Mouse (Mus musculus): Measurements from ENCODE around the gene Hoxd8. TPM values are rescaled to one million over a fixed set of nuclear protein-coding genes. Genes with fewer than 3 reads are reported as not detected.
A peak's percentile ranks its signal among the peaks of the same experiment; 100 is the strongest.

The Hoxd8 gene
- polyA plus RNA-seq (2015; fragmentation: Nextera tagmentation; extraction: Ambion mirVana): 2.5 and 3.7 TPM in 2 replicates

DNA sequence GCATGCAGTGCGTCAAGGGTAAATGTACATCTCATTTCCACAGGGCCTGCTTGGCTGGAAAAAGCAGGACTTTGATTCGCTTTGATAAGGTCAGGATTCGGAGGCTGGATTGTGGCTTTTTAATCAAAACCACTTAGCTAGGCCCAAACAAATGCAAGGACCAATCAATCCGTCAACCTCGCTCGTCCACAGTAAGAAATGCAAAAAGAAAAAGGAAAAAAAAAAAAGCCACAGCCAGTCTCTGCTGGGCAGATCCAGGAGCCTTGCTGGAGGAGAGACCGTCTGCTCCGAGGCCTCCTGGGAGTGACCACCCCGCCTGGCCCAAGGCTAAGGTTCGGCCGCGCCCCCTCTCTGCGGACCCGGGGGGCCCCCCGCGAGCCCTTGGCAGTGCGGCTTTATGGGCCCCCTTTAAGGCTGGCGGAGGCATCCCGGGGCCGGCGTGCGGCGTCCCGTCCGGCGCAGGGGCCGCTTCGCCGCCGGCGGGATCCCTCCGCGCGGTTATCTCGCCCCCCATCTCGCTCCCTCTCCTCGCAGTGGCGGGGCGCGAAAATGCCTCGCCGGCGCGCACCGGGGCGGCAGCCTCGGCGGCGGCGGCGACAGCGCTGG lies at the start of gene Hoxd8:
Hoxd8 (plus strand) TSS at position 223 of the 606 bp plus-strand sequence.
- Histone ChIP-seq H3K9ac (peak within 1 kb of the TSS; percentile 60), H3K4me2 (peak within 1 kb of the TSS; percentile 75), H3K9me3 (no peaks in the 10 kb centered on the region), H3K36me3 (no peaks in the 10 kb centered on the region), H3K27me3 (peaks cover 99% of the 10 kb centered on the region), H3K4me1 (peaks cover 10% of the 10 kb centered on the region), H3K27ac (no peak within 1 kb of the TSS; the same call in 1 of the 2 replicates), H3K4me3 (peak within 1 kb of the TSS; percentile 48)
- ATAC-seq (ENCODE audit: insufficient number of reproducible peaks, insufficient read depth, low FRiP score, low TSS enrichment, low read depth): no peak
- WGBS: under 1% methylated on average over 40 of the region's 52 CpGs

DNA sequence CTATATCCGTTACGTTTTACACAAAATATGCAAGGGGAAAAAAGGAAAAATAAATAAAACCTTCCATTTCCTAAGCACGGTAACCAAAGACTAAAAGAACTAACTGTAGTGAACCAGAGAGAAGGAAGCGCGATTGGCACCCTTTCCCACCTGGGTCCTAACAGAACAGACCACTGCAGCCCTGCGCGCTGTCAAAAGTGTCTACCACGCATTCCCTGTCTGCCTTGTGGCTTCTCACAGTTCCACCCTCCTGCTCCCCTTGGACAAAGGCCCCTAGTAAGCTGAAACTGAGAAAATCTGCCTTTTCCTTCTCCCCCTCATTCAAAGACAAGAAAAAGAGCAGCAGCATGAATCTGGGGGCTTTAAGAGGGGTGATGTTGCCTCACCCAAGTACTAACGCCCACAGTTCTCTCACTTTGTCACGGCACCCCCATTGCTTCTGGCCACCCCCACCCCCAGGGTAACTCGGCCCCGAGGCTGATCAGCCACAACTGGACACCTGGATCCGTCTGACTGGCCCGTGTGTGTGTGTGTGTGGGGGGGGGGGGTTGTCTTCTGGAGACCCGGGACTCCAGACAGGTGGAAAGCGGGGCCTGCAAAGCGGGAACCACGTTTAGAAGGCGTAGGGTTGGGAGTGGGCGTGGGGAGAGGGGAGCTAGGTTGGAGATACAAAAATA lies 49.5 kb upstream of the Hoxd8 start:
- H3K36me3 ChIP-seq: no peaks in the 10 kb centered on the region
- no peak; the same call in 1 of the 2 replicates for ATAC-seq (ENCODE audit: insufficient number of reproducible peaks, insufficient read depth, low FRiP score, low TSS enrichment, low read depth)
- 5% methylated on average over 20 of the region's 20 CpGs for WGBS
- peaks cover 90% of the 10 kb centered on the region for H3K27me3 ChIP-seq
- H3K4me1 ChIP-seq: peaks cover 25% of the 10 kb centered on the region
- H3K9me3 ChIP-seq: no peaks in the 10 kb centered on the region
- H3K4me2 ChIP-seq: peak overlapping the region; percentile 62; the same call in 1 of the 2 replicates
- H3K9ac ChIP-seq: no peak overlapping the region
- peak overlapping the region; percentile 42; the same call in 1 of the 2 replicates for H3K4me3 ChIP-seq
- H3K27ac ChIP-seq: no peak overlapping the region

- H3K27ac ChIP-seq: no peak overlapping the region
- H3K4me2 ChIP-seq: peak overlapping the region; percentile 62
- no peaks in the 10 kb centered on the region for H3K9me3 ChIP-seq
- peak overlapping the region; percentile 36; the same call in 1 of the 2 replicates for H3K9ac ChIP-seq
- H3K4me1 ChIP-seq: peaks cover 25% of the 10 kb centered on the region
- no peaks in the 10 kb centered on the region for H3K36me3 ChIP-seq
- under 1% methylated on average over 29 of the region's 47 CpGs for WGBS
- H3K4me3 ChIP-seq: peak overlapping the region; percentile 42
- H3K27me3 ChIP-seq: peaks cover 90% of the 10 kb centered on the region
- ATAC-seq (ENCODE audit: insufficient number of reproducible peaks, insufficient read depth, low FRiP score, low TSS enrichment, low read depth): no peak
Measured at GRCm38 (mm10) chr2:74655420-74655781, 49.0 kb upstream of the Hoxd8 start.

DNA sequence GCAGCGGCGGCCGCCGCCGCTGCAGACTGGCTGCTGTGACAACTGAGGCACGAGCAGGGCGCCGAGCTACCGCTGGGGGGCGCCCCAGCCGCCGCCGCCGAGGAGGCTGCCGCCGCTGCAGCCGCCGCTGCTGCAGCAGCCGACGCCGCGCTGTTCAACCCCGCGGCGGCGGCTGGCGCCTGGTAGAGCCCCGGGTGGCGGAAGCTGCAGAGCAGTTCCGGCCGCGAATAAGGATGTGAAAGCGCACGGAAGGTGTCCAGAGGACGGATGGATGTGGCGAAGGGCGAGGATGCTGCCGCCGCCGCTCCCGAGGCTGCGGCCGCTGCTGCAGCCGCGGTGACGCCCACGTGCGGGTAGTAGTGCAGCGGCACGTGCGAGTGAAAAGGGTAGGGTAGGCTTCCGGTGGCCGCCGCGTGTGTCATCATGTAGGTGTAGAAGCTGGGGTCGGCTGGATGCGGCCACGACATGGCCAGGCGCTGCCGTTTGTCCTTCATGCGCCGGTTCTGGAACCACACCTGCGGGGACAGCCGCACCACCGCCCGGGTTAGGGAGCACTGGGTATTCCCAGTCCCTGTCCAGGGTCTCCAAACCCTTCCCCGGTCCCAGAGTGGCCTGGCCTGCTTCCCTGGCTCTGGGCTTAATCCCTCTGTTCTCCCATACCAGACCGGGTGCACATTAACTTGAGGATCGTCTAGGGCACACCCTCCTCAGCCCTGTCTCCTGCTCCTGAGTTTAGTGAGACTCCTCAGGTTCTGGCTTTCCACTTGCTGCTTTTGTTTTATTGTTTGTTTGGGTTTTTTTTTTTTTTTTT lies 48.4 kb upstream of the Hoxd8 start:
- H3K27ac ChIP-seq: no peak overlapping the region
- peak overlapping the region; percentile 36; the same call in 1 of the 2 replicates for H3K9ac ChIP-seq
- no peaks in the 10 kb centered on the region for H3K36me3 ChIP-seq
- H3K27me3 ChIP-seq: peaks cover 90% of the 10 kb centered on the region
- H3K9me3 ChIP-seq: no peaks in the 10 kb centered on the region
- peaks cover 27% of the 10 kb centered on the region for H3K4me1 ChIP-seq
- H3K4me3 ChIP-seq: peak overlapping the region; percentile 42
- peak overlapping the region; percentile 62 for H3K4me2 ChIP-seq
- ATAC-seq (ENCODE audit: insufficient number of reproducible peaks, insufficient read depth, low FRiP score, low TSS enrichment, low read depth): no peak; the same call in 1 of the 2 replicates
- WGBS: under 1% methylated on average over 65 of the region's 69 CpGs

DNA sequence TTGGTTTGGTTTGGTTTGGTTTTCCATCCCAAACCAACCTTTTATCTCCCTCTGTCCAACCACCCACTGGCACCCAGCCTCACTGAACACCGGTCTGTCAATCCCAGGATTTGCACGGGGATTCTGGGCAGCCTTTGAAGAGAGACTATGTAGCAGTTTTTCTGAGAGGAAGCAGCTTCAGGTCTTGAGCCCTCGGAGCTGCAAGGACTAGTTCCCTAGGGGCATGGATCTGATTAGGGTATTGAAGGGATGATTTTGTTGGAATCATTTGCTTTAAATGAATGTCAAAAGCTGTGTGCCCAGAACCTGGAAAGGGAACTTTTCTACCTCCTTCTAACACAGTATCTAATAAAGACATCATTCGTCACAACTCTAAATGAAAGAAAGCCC lies 47.8 kb upstream of the Hoxd8 start:
- no peak overlapping the region for H3K9ac ChIP-seq
- no peak overlapping the region for H3K4me3 ChIP-seq
- no peaks in the 10 kb centered on the region for H3K36me3 ChIP-seq
- no peak for ATAC-seq (ENCODE audit: insufficient number of reproducible peaks, insufficient read depth, low FRiP score, low TSS enrichment, low read depth)
- H3K4me2 ChIP-seq: no peak overlapping the region
- H3K4me1 ChIP-seq: peaks cover 30% of the 10 kb centered on the region
- WGBS: 0% methylated on average over 4 of the region's 4 CpGs
- H3K27ac ChIP-seq: no peak overlapping the region
- H3K27me3 ChIP-seq: peaks cover 90% of the 10 kb centered on the region
- H3K9me3 ChIP-seq: no peaks in the 10 kb centered on the region

- Histone ChIP-seq H3K36me3 (no peaks in the 10 kb centered on the region), H3K27ac (no peak overlapping the region), H3K4me3 (peak overlapping the region; percentile 18), H3K9me3 (no peaks in the 10 kb centered on the region), H3K4me1 (peaks cover 31% of the 10 kb centered on the region), H3K27me3 (peaks cover 90% of the 10 kb centered on the region), H3K9ac (no peak overlapping the region), H3K4me2 (peak overlapping the region; percentile 31)
- no peak for ATAC-seq (ENCODE audit: insufficient number of reproducible peaks, insufficient read depth, low FRiP score, low TSS enrichment, low read depth)
- 2% methylated on average over 62 of the region's 62 CpGs for WGBS
Measured at GRCm38 (mm10) chr2:74657251-74658023, 47.0 kb upstream of the Hoxd8 start.

DNA sequence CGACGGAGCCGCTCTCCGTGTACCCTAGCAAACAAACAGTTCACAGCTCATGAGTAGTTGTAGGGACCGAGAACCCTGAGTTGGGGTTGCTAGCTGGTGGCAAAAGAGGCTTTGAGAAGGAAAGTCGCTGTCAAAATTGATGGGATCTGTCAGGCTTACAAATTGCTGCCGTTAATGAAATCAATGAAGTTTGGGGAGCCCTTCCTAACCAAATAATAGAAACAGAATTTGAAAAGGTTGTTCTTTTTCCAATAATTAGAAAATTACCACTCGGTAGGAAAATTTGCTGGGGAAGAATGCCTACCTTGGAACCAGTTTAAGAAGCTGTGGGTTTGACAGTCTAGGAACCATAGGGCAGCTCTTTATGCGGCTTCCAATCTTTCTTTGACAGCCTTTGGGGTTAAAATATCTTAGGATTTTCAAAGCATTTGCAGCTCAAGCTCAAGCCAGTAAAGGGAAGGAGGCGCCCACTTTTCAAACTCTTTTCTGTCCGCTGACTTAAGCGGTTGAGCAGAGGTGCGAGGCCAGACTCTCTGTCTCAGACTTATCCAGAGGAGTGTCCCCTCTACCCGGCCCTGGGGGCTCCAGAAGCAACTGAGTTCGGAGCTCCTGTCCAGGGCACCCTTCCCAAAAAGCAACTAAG lies 46.3 kb upstream of the Hoxd8 start:
- H3K4me2 ChIP-seq: peak overlapping the region; percentile 31
- 2% methylated on average over 15 of the region's 15 CpGs for WGBS
- H3K27me3 ChIP-seq: peaks cover 95% of the 10 kb centered on the region
- H3K27ac ChIP-seq: no peak overlapping the region
- H3K9ac ChIP-seq: no peak overlapping the region
- peak overlapping the region; percentile 21 for H3K4me3 ChIP-seq
- H3K9me3 ChIP-seq: no peaks in the 10 kb centered on the region
- ATAC-seq (ENCODE audit: insufficient number of reproducible peaks, insufficient read depth, low FRiP score, low TSS enrichment, low read depth): no peak
- H3K36me3 ChIP-seq: no peaks in the 10 kb centered on the region
- peaks cover 31% of the 10 kb centered on the region for H3K4me1 ChIP-seq

DNA sequence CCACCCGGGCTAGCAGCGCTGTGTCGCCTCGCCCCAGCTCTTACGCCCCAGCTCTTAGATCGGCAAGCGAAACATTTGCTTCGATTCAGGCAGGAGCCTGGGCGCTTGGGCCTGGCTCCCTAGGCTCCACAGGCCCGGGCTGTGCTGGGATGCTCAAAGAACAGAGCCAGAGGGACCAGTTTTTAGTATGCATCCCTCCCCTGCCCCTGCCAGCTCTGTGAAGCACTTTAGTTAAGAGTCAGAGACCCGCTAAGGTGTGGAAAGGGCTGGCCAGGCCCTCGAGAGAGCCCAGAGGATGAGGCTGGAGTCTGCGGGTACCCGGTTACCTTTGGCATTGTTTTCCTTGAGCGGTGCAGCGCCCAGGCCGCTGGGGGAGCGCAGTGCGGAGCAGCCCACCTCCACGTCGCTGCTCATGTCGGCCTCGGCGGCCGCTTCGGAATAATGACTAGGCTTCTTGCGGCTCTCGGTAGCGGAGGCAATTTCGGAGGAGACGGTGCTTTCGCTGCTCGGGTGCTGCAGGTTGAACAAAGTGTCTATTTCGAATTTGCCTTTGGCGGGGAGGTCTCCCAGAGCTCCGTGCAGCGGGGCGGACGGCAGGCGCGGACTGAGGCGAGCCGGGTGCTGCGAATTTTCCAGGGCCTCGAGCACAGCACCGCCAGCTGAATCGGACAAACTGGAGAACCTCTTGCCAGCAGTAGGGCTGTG lies 45.6 kb upstream of the Hoxd8 start:
- peaks cover 99% of the 10 kb centered on the region for H3K27me3 ChIP-seq
- no peak overlapping the region for H3K27ac ChIP-seq
- H3K36me3 ChIP-seq: no peaks in the 10 kb centered on the region
- H3K9me3 ChIP-seq: no peaks in the 10 kb centered on the region
- peaks cover 35% of the 10 kb centered on the region for H3K4me1 ChIP-seq
- H3K4me2 ChIP-seq: peak overlapping the region; percentile 24
- under 1% methylated on average over 47 of the region's 47 CpGs for WGBS
- ATAC-seq (ENCODE audit: insufficient number of reproducible peaks, insufficient read depth, low FRiP score, low TSS enrichment, low read depth): no peak
- peak overlapping the region; percentile 21 for H3K4me3 ChIP-seq
- 0 out of 2 replicates have a peak overlapping the region, but pooled peaks have one; percentile 32 for H3K9ac ChIP-seq

DNA sequence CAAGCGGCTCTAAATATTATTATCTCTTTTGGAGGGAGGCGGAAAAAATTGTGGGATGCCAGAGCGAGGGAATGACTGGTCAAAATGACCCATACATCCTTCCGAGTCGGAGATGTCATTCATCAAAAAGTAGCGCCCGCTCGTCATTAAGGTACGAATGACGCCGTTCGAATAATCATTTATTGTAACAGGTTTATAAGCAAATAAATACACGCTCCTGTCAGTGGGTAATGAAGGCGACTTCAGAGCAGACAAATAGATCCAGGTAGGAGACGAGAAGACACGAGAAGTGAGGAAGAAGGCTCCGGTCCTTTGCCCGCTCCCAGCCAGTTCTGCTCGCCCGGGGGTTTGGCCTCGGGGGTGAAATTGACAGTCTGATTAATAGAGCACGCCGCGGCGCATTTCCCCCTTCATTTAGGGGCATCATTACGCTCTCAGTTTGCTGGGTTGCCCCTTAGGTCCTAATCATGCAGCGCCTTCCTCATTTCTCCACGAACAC lies 44.9 kb upstream of the Hoxd8 start, which contains the start of gene Evx2:
Evx2 (minus strand) TSS at position 51 of the 499 bp plus-strand sequence.
- Histone ChIP-seq H3K9me3 (no peaks in the 10 kb centered on the region), H3K36me3 (no peaks in the 10 kb centered on the region), H3K27ac (no peak within 1 kb of the TSS), H3K4me1 (peaks cover 35% of the 10 kb centered on the region), H3K27me3 (peaks cover 99% of the 10 kb centered on the region), H3K4me2 (peak within 1 kb of the TSS; percentile 24), H3K4me3 (peak within 1 kb of the TSS; percentile 21), H3K9ac (0 out of 2 replicates have a peak within 1 kb of the TSS, but pooled peaks have one; percentile 32)
- ATAC-seq (ENCODE audit: insufficient number of reproducible peaks, insufficient read depth, low FRiP score, low TSS enrichment, low read depth): no peak
- WGBS: 2% methylated on average over 28 of the region's 28 CpGs
